Mouse (Mus musculus) embryonic facial prominence, embryonic 13.5 days (tissue): ENCODE results near the gene Gemin5. TPM values are rescaled to one million over a fixed set of nuclear protein-coding genes. Genes with fewer than 3 reads are reported as not detected.

Experiments
- ATAC-seq: fragments of 200-750 bp; cut with Nextera tagmentation; 2 replicates; pipeline ENCODE4 v1.8.0; 2017; ENCODE audit warnings: low read depth; ENCODE audit not compliant: insufficient number of reproducible peaks, insufficient read depth, low FRiP score, low TSS enrichment
- H3K27ac ChIP-seq: fragments of 300-500 bp; sonication (generic); 2 replicates; pipeline ENCODE4 v1.5.1; 2015; ENCODE audit warnings: moderate library complexity, mild to moderate bottlenecking, inconsistent platforms
- H3K27me3 ChIP-seq: fragments of 300-500 bp; sonication (generic); 2 replicates; pipeline ENCODE4 v1.6.1; 2015; ENCODE audit warnings: mild to moderate bottlenecking, inconsistent platforms
- H3K36me3 ChIP-seq: fragments of 300-500 bp; sonication (generic); 2 replicates; pipeline ENCODE4 v1.6.1; 2015; ENCODE audit warnings: mild to moderate bottlenecking, inconsistent platforms
- H3K4me1 ChIP-seq: fragments of 300-500 bp; sonication (generic); 2 replicates; pipeline ENCODE4 v1.6.1; 2015; ENCODE audit warnings: inconsistent platforms
- H3K4me2 ChIP-seq: fragments of 300-500 bp; sonication (generic); 2 replicates; pipeline ENCODE4 v1.6.1; 2015; ENCODE audit warnings: moderate library complexity, mild to moderate bottlenecking, inconsistent platforms
- H3K4me3 ChIP-seq: fragments of 300-500 bp; sonication (generic); 2 replicates; pipeline ENCODE4 v1.5.1; 2015; ENCODE audit warnings: mild to moderate bottlenecking, inconsistent platforms
- H3K9ac ChIP-seq: fragments of 300-500 bp; sonication (generic); 2 replicates; pipeline ENCODE4 v1.6.1; 2015; ENCODE audit warnings: mild to moderate bottlenecking, inconsistent platforms
- H3K9me3 ChIP-seq: fragments of 300-500 bp; sonication (generic); 2 replicates; pipeline ENCODE4 v1.6.1; 2016; ENCODE audit warnings: inconsistent platforms
- WGBS: fragments of 180-500 bp; shearing (Covaris S2); methylation state at CpG from one replicate; pipeline ENCODE4 v1.1.7; 2015; ENCODE audit warnings: mixed read lengths; 5-methylcytosine and 5-hydroxymethylcytosine counted together
- polyA plus RNA-seq: library from polyadenylated mRNA; unstranded; fragments of >200 nt; fragmentation: Nextera tagmentation; extraction: Ambion mirVana; gene quantifications from 2 replicates; pipeline ENCODE4 v1.2.1, GENCODE M21; 2015

Gemin5 gene
- polyA plus RNA-seq, 1 experiment from 2014 or later = 26.1 TPM

- under 1% methylated on average over 8 of the region's 8 CpGs for WGBS
- Histone ChIP-seq H3K4me3 (peak overlapping the region; percentile 90), H3K27ac (peak overlapping the region; percentile 68), H3K4me2 (peak overlapping the region; percentile 83), H3K27me3 (no peaks in the 10 kb centered on the region), H3K9ac (peak overlapping the region; percentile 93), H3K9me3 (no peaks in the 10 kb centered on the region), H3K36me3 (peaks cover 37% of the 10 kb centered on the region), H3K4me1 (peaks cover 17% of the 10 kb centered on the region)
- no peak for ATAC-seq
These were observed 545 bp downstream of the Gemin5 start for GRCm38 (mm10) chr11:58167822-58168166.

GRCm38 (mm10) chr11:58165072-58165471 is 3.3 kb downstream of the Gemin5 start:
- H3K4me3 ChIP-seq = no peak overlapping the region
- H3K27me3 ChIP-seq = no peaks in the 10 kb centered on the region
- peaks cover 7% of the 10 kb centered on the region for H3K4me1 ChIP-seq
- no peak for ATAC-seq
- no peak overlapping the region for H3K4me2 ChIP-seq
- H3K36me3 ChIP-seq = peaks cover 62% of the 10 kb centered on the region
- no peaks in the 10 kb centered on the region for H3K9me3 ChIP-seq
- no peak overlapping the region for H3K27ac ChIP-seq
- WGBS = 94% methylated on average over 2 of the region's 2 CpGs
- H3K9ac ChIP-seq = no peak overlapping the region

GRCm38 (mm10) chr11:58156871-58157270 is 11.5 kb downstream of the Gemin5 start:
- Histone ChIP-seq H3K4me2 (no peak overlapping the region), H3K9me3 (no peaks in the 10 kb centered on the region), H3K27ac (no peak overlapping the region), H3K9ac (no peak overlapping the region), H3K27me3 (no peaks in the 10 kb centered on the region), H3K36me3 (peaks cover 91% of the 10 kb centered on the region), H3K4me3 (no peak overlapping the region), H3K4me1 (no peaks in the 10 kb centered on the region)
- no peak for ATAC-seq
- WGBS = 78% methylated on average over 3 of the region's 3 CpGs

- ATAC-seq = no peak
- Histone ChIP-seq H3K4me1 (no peaks in the 10 kb centered on the region), H3K27ac (no peak overlapping the region), H3K4me2 (no peak overlapping the region), H3K9me3 (no peaks in the 10 kb centered on the region), H3K9ac (no peak overlapping the region), H3K36me3 (peaks cover 89% of the 10 kb centered on the region), H3K4me3 (no peak overlapping the region), H3K27me3 (no peaks in the 10 kb centered on the region)
- 92% methylated on average over 9 of the region's 9 CpGs for WGBS
These were observed 12.9 kb downstream of the Gemin5 start for GRCm38 (mm10) chr11:58155458-58155857.

GRCm38 (mm10) chr11:58146241-58146640 is 22.1 kb downstream of the Gemin5 start:
- Histone ChIP-seq H3K4me3 (no peak overlapping the region), H3K9me3 (no peaks in the 10 kb centered on the region), H3K27ac (no peak overlapping the region), H3K9ac (no peak overlapping the region), H3K27me3 (no peaks in the 10 kb centered on the region), H3K36me3 (peaks cover 91% of the 10 kb centered on the region), H3K4me1 (no peaks in the 10 kb centered on the region), H3K4me2 (no peak overlapping the region)
- 87% methylated on average over 5 of the region's 5 CpGs for WGBS
- no peak for ATAC-seq

GRCm38 (mm10) chr11:58143704-58144426 is 24.5 kb downstream of the Gemin5 start:
- peaks cover 92% of the 10 kb centered on the region for H3K36me3 ChIP-seq
- H3K27ac ChIP-seq = no peak overlapping the region
- no peak overlapping the region for H3K4me3 ChIP-seq
- no peaks in the 10 kb centered on the region for H3K9me3 ChIP-seq
- no peak overlapping the region for H3K9ac ChIP-seq
- H3K27me3 ChIP-seq = no peaks in the 10 kb centered on the region
- H3K4me1 ChIP-seq = no peaks in the 10 kb centered on the region
- no peak overlapping the region for H3K4me2 ChIP-seq
- no peak for ATAC-seq
- WGBS = 89% methylated on average over 9 of the region's 9 CpGs

GRCm38 (mm10) chr11:58139466-58139865 is 28.9 kb downstream of the Gemin5 start:
- 86% methylated on average over 3 of the region's 3 CpGs for WGBS
- no peaks in the 10 kb centered on the region for H3K9me3 ChIP-seq
- no peak overlapping the region for H3K27ac ChIP-seq
- H3K27me3 ChIP-seq = no peaks in the 10 kb centered on the region
- no peak overlapping the region for H3K4me3 ChIP-seq
- no peak overlapping the region for H3K9ac ChIP-seq
- peaks cover 94% of the 10 kb centered on the region for H3K36me3 ChIP-seq
- no peak for ATAC-seq
- no peaks in the 10 kb centered on the region for H3K4me1 ChIP-seq
- no peak overlapping the region for H3K4me2 ChIP-seq

- Histone ChIP-seq H3K9me3 (no peaks in the 10 kb centered on the region), H3K4me2 (no peak overlapping the region), H3K4me1 (no peaks in the 10 kb centered on the region), H3K4me3 (no peak overlapping the region), H3K27ac (no peak overlapping the region), H3K36me3 (peaks cover 94% of the 10 kb centered on the region), H3K27me3 (no peaks in the 10 kb centered on the region), H3K9ac (no peak overlapping the region)
- WGBS = 93% methylated on average over 11 of the region's 11 CpGs
- no peak for ATAC-seq
These were observed 29.5 kb downstream of the Gemin5 start for GRCm38 (mm10) chr11:58138821-58139220.

GRCm38 (mm10) chr11:58136677-58137076 is 31.7 kb downstream of the Gemin5 start:
- H3K4me1 ChIP-seq = no peaks in the 10 kb centered on the region
- H3K4me2 ChIP-seq = no peak overlapping the region
- H3K27me3 ChIP-seq = no peaks in the 10 kb centered on the region
- peaks cover 95% of the 10 kb centered on the region for H3K36me3 ChIP-seq
- no peak overlapping the region for H3K4me3 ChIP-seq
- no peak overlapping the region for H3K27ac ChIP-seq
- no peak overlapping the region for H3K9ac ChIP-seq
- no peak for ATAC-seq
- H3K9me3 ChIP-seq = no peaks in the 10 kb centered on the region
- WGBS = 90% methylated on average over 6 of the region's 6 CpGs

GRCm38 (mm10) chr11:58135296-58135695 is 33.0 kb downstream of the Gemin5 start:
- Histone ChIP-seq H3K36me3 (peaks cover 95% of the 10 kb centered on the region), H3K9me3 (no peaks in the 10 kb centered on the region), H3K4me1 (no peaks in the 10 kb centered on the region), H3K4me3 (no peak overlapping the region), H3K9ac (no peak overlapping the region), H3K27me3 (no peaks in the 10 kb centered on the region), H3K4me2 (no peak overlapping the region), H3K27ac (no peak overlapping the region)
- no peak for ATAC-seq

GRCm38 (mm10) chr11:58134869-58135268 is 33.5 kb downstream of the Gemin5 start:
- H3K9me3 ChIP-seq = no peaks in the 10 kb centered on the region
- H3K4me3 ChIP-seq = no peak overlapping the region
- ATAC-seq = no peak
- no peaks in the 10 kb centered on the region for H3K27me3 ChIP-seq
- H3K27ac ChIP-seq = no peak overlapping the region
- peaks cover 96% of the 10 kb centered on the region for H3K36me3 ChIP-seq
- no peak overlapping the region for H3K4me2 ChIP-seq
- no peaks in the 10 kb centered on the region for H3K4me1 ChIP-seq
- no peak overlapping the region for H3K9ac ChIP-seq

- Histone ChIP-seq H3K9me3 (no peaks in the 10 kb centered on the region), H3K4me3 (no peak overlapping the region), H3K9ac (no peak overlapping the region), H3K27me3 (no peaks in the 10 kb centered on the region), H3K4me1 (no peaks in the 10 kb centered on the region), H3K4me2 (no peak overlapping the region), H3K27ac (no peak overlapping the region), H3K36me3 (peaks cover 96% of the 10 kb centered on the region)
- 95% methylated on average over 3 of the region's 3 CpGs for WGBS
- no peak for ATAC-seq
These were observed 36.3 kb downstream of the Gemin5 start for GRCm38 (mm10) chr11:58132026-58132425.
